Mouse (Mus musculus) erythroblast, embryonic 14.5 days (primary cell): Measurements from ENCODE around the gene Ceacam16.

Experiments
- GATA1 ChIP-seq: IDR thresholded peaks from 2 replicates; pipeline ENCODE4 v1.6.1; 2012; ENCODE audit warnings: low read length, inconsistent platforms, mixed read lengths
- TAL1 ChIP-seq: IDR thresholded peaks from 3 replicates; pipeline ENCODE4 v1.6.1; 2012; ENCODE audit warnings: low read length, inconsistent platforms, mixed read lengths

DNA sequence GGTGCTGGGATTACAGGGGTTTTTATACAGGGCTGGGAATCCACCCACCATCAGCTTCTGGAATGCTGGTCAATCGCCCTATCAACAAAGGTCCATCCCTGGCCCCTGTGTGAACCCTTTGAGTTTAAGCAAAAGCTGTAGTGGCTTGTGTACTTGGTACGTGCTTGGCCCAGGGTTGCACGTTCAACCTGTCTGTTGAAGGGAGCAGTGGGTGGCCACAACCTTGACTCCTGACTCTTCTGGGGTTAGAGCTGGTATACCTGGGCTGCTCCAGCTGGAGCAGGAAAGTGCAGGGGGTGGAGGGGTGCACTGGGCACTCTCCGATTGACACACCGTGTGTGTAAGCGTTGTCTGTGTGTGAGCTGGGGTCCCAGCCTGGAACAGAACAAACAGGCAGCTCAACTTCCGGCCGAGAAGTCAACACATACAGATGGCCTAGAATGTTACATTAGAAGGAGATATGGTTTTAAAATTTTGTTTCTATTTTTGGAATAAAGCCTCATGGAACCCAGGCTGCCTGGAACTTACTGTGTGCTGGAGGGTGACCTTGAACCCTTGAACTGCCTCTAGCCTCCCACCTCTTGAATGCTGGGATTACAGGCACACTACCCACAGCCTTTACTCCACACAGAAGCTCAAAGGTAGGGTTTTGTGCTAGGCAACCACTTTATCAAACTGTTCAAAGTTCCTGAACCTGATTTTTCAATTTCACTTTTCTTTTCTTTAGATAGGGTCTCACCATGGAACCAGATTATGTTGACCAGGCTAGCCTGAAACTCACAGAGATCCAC, 4.3 kb upstream of the Ceacam16 start:
- no peak for TF ChIP-seq GATA1
- TF ChIP-seq TAL1 = no peak
